Mouse (Mus musculus) CH12.LX (cell line): ENCODE measurements around the gene Olfr1402. TPM values are rescaled to one million over a fixed set of nuclear protein-coding genes. Genes with fewer than 3 reads are reported as not detected.

Experiments used
- DNase-seq: peaks from one replicate; pipeline ENCODE4 v3.0.0-alpha.2; 2013; ENCODE audit errors: extremely low read depth
- H3K27ac ChIP-seq: 2 replicates; pipeline ENCODE4 v1.5.1; 2012; ENCODE audit warnings: low read depth, mild to moderate bottlenecking, control low read depth, moderate library complexity; ENCODE audit not compliant: insufficient read depth
- H3K27me3 ChIP-seq: replicated peaks from 2 replicates; pipeline ENCODE3; 2012; ENCODE audit warnings: inconsistent platforms
- H3K36me3 ChIP-seq, 2 experiments: replicated peaks in 1 of 2; 2 replicates each; pipeline versions ENCODE3 to v1.6.1; 2012; ENCODE audit warnings: inconsistent platforms in 1 of 2, low read length in 1 of 2, mild to moderate bottlenecking in 1 of 2, mixed read lengths in 1 of 2, moderate library complexity in 1 of 2; ENCODE audit not compliant: control insufficient read depth in 1 of 2, insufficient read depth in 1 of 2
- H3K4me1 ChIP-seq, 2 experiments: 2 replicates each; pipeline ENCODE4 v1.6.1; 2012; ENCODE audit warnings: inconsistent platforms in 1 of 2, moderate library complexity in 1 of 2; ENCODE audit not compliant: insufficient read depth in 2 of 2, control insufficient read depth in 1 of 2
- H3K4me2 ChIP-seq: 2 replicates; pipeline ENCODE4 v1.6.1; 2012; ENCODE audit warnings: low read depth, mild to moderate bottlenecking, control low read depth; ENCODE audit not compliant: poor library complexity, insufficient read depth, severe bottlenecking
- H3K4me3 ChIP-seq, 3 experiments: fragments of 150-350 bp in 1 of 3; sonication (generic) in 1 of 3; replicated peaks in 1 of 3; 2 replicates each; pipeline versions ENCODE3 to v1.5.1; 2011 to 2012; ENCODE audit warnings: low read depth in 2 of 3, low read length in 2 of 3, mild to moderate bottlenecking in 2 of 3, moderate library complexity in 2 of 3, control low read depth in 1 of 3, improper control_type of control experiment in 1 of 3, inconsistent platforms in 1 of 3, mixed read lengths in 1 of 3; ENCODE audit not compliant: poor library complexity in 1 of 3
- H3K79me2 ChIP-seq: replicated peaks from 2 replicates; pipeline ENCODE4 v1.6.1; 2012; ENCODE audit warnings: mild to moderate bottlenecking, moderate library complexity; ENCODE audit not compliant: control insufficient read depth, poor library complexity, insufficient read depth, severe bottlenecking; ENCODE audit errors: extremely low read depth
- H3K9ac ChIP-seq: 2 replicates; pipeline ENCODE4 v1.6.1; 2012; ENCODE audit warnings: low read depth, mild to moderate bottlenecking, control low read depth, moderate library complexity; ENCODE audit not compliant: insufficient read depth
- H3K9me3 ChIP-seq: replicated peaks from 2 replicates; pipeline ENCODE3; 2012; ENCODE audit warnings: low read length, inconsistent platforms, mixed read lengths
- BHLHE40 ChIP-seq: IDR thresholded peaks from 2 replicates; pipeline ENCODE4 v1.6.1; 2011; ENCODE audit warnings: mild to moderate bottlenecking, low read depth, low read length, improper control_type of control experiment
- CHD1 ChIP-seq: IDR thresholded peaks from 2 replicates; pipeline ENCODE4 v1.6.1; 2012; ENCODE audit warnings: low read depth, low read length, improper control_type of control experiment, inconsistent platforms
- CHD2 ChIP-seq: IDR thresholded peaks from 2 replicates; pipeline ENCODE4 v1.6.1; 2011; ENCODE audit warnings: low read length, improper control_type of control experiment
- E2F4 ChIP-seq: IDR thresholded peaks from 2 replicates; pipeline ENCODE4 v1.6.1; 2011; ENCODE audit warnings: low read depth, low read length, improper control_type of control experiment; ENCODE audit not compliant: insufficient replicate concordance
- ELF1 ChIP-seq: IDR thresholded peaks from 2 replicates; pipeline ENCODE4 v1.6.1; 2014; ENCODE audit warnings: low read depth, mild to moderate bottlenecking, inconsistent platforms, low read length, improper control_type of control experiment
- ETS1 ChIP-seq: conservative IDR thresholded peaks from 2 replicates; pipeline ENCODE4 v1.6.1; 2012; ENCODE audit warnings: low read depth, mild to moderate bottlenecking, inconsistent platforms, low read length, improper control_type of control experiment, moderate library complexity
- GABPA ChIP-seq: IDR thresholded peaks from 2 replicates; pipeline ENCODE4 v1.6.1; 2012; ENCODE audit warnings: low read depth, low read length, improper control_type of control experiment, inconsistent platforms; ENCODE audit not compliant: insufficient replicate concordance
- HCFC1 ChIP-seq: IDR thresholded peaks from 2 replicates; pipeline ENCODE4 v1.6.1; 2012; ENCODE audit warnings: low read depth, mild to moderate bottlenecking, inconsistent platforms, low read length, improper control_type of control experiment
- JUN ChIP-seq: IDR thresholded peaks from 2 replicates; pipeline ENCODE4 v1.6.1; 2011; ENCODE audit warnings: low read depth, mild to moderate bottlenecking, low read length, improper control_type of control experiment, moderate library complexity; ENCODE audit not compliant: insufficient read depth
- JUND ChIP-seq: conservative IDR thresholded peaks from 2 replicates; pipeline ENCODE4 v1.6.1; 2011; ENCODE audit warnings: low read depth, low read length, improper control_type of control experiment
- MAFK ChIP-seq: IDR thresholded peaks from 2 replicates; pipeline ENCODE4 v1.6.1; 2011; ENCODE audit warnings: low read length, improper control_type of control experiment; ENCODE audit not compliant: insufficient replicate concordance
- MAZ ChIP-seq: IDR thresholded peaks from 2 replicates; pipeline ENCODE4 v1.6.1; 2012; ENCODE audit warnings: low read depth, mild to moderate bottlenecking, inconsistent platforms, low read length, improper control_type of control experiment, moderate library complexity
- MEF2A ChIP-seq: IDR thresholded peaks from 2 replicates; pipeline ENCODE4 v1.6.1; 2014; ENCODE audit warnings: low read depth, mild to moderate bottlenecking, inconsistent platforms, low read length, improper control_type of control experiment, borderline replicate concordance
- MYC ChIP-seq: IDR thresholded peaks from 2 replicates; pipeline ENCODE4 v1.6.1; 2011; ENCODE audit warnings: low read depth, mild to moderate bottlenecking, improper control_type of control experiment, low read length
- NELFE ChIP-seq: IDR thresholded peaks from 2 replicates; pipeline ENCODE4 v1.6.1; 2011; ENCODE audit warnings: low read depth, low read length, improper control_type of control experiment
- NRF1 ChIP-seq: IDR thresholded peaks from 2 replicates; pipeline ENCODE4 v1.6.1; 2014; ENCODE audit warnings: low read depth, mild to moderate bottlenecking, inconsistent platforms, low read length, improper control_type of control experiment, moderate library complexity
- PAX5 ChIP-seq: IDR thresholded peaks from 2 replicates; pipeline ENCODE4 v1.6.1; 2012; ENCODE audit warnings: low read length, inconsistent platforms, mixed read lengths
- POLR2A ChIP-seq: IDR thresholded peaks from 2 replicates; pipeline ENCODE4 v1.6.1; 2011; ENCODE audit warnings: low read depth, mild to moderate bottlenecking, improper control_type of control experiment, low read length
- POLR2AphosphoS2 ChIP-seq: IDR thresholded peaks from 2 replicates; pipeline ENCODE4 v1.6.1; 2011; ENCODE audit warnings: low read depth, low read length, improper control_type of control experiment
- RAD21 ChIP-seq: IDR thresholded peaks from 2 replicates; pipeline ENCODE4 v1.6.1; 2011; ENCODE audit warnings: low read depth, mild to moderate bottlenecking, low read length, improper control_type of control experiment, moderate library complexity
- SIN3A ChIP-seq: IDR thresholded peaks from 2 replicates; pipeline ENCODE4 v1.6.1; 2012; ENCODE audit warnings: low read length, improper control_type of control experiment, inconsistent platforms
- SMC3 ChIP-seq: IDR thresholded peaks from 2 replicates; pipeline ENCODE4 v1.6.1; 2011; ENCODE audit warnings: low read depth, low read length, improper control_type of control experiment
- TBP ChIP-seq: conservative IDR thresholded peaks from 2 replicates; pipeline ENCODE4 v1.6.1; 2011; ENCODE audit warnings: low read depth, low read length, improper control_type of control experiment
- TCF12 ChIP-seq: IDR thresholded peaks from 2 replicates; pipeline ENCODE4 v1.6.1; 2014; ENCODE audit warnings: low read depth, mild to moderate bottlenecking, inconsistent platforms, low read length, improper control_type of control experiment
- UBTF ChIP-seq: IDR thresholded peaks from 2 replicates; pipeline ENCODE4 v1.6.1; 2012; ENCODE audit warnings: low read depth, mild to moderate bottlenecking, inconsistent platforms, low read length, improper control_type of control experiment, moderate library complexity
- USF2 ChIP-seq: conservative IDR thresholded peaks from 2 replicates; pipeline ENCODE4 v1.6.1; 2011; ENCODE audit warnings: low read depth, low read length, improper control_type of control experiment
- ZC3H11A ChIP-seq: IDR thresholded peaks from 2 replicates; pipeline ENCODE4 v1.6.1; 2012; ENCODE audit warnings: low read depth, mild to moderate bottlenecking, inconsistent platforms, low read length, improper control_type of control experiment
- ZKSCAN1 ChIP-seq: IDR thresholded peaks from 2 replicates; pipeline ENCODE4 v1.6.1; 2012; ENCODE audit warnings: low read depth, inconsistent platforms, low read length, improper control_type of control experiment, borderline replicate concordance
- dilution Hi-C: fragments of 300-500 bp; cut with MboI; formaldehyde crosslinking; loops from 2 replicates; pipeline ENCODE4 v1.14.3; 2020; ENCODE audit warnings: low sequenced_read_pairs; ENCODE audit not compliant: extremely low pct_unique_long_range_greater_than_20kb, extremely low pct_ligation_motif_present
- in situ Hi-C: fragments of 300-500 bp; cut with MboI; formaldehyde crosslinking; loops from 3 replicates; pipeline ENCODE4 v1.14.3; 2019; ENCODE audit warnings: low sequenced_read_pairs, low pct_ligation_motif_present, low pct_unique_long_range_greater_than_20kb, mixed read lengths
- polyA plus RNA-seq: library from polyadenylated mRNA; unstranded; fragments of >175 nt; gene quantifications from 2 replicates; pipeline ENCODE4 v1.2.1, GENCODE M21; 2012; ENCODE audit warnings: low read depth; ENCODE audit not compliant: insufficient read length
- total RNA-seq, 2 experiments: library from RNA; depleted of rRNA; stranded (reverse); fragments of 300-350 nt in 1 of 2; fragments of >200 nt in 1 of 2; gene quantifications; 2 replicates each; pipeline ENCODE4 v1.2.3; 2012 to 2014

The Olfr1402 gene
- total and polyA plus RNA-seq, 3 experiments: not detected

GRCm38 (mm10) chr3:97363418-97364098 is 58.3 kb downstream of the Olfr1402 start:
- Histone ChIP-seq H3K79me2 (no peaks in the 10 kb centered on the region), H3K4me3 (no peak overlapping the region)

GRCm38 (mm10) chr3:97358448-97358847 is 63.4 kb downstream of the Olfr1402 start:
- Histone ChIP-seq H3K4me2 (no peak overlapping the region), H3K27me3 (no peaks in the 10 kb centered on the region), H3K9ac (no peak overlapping the region), H3K79me2 (no peaks in the 10 kb centered on the region), H3K36me3 (no peaks in the 10 kb centered on the region), H3K27ac (no peak overlapping the region), H3K4me1 (no peaks in the 10 kb centered on the region), H3K4me3 (no peak overlapping the region)
- TF ChIP-seq UBTF: no peak
- TF ChIP-seq MEF2A: no peak
- no peak for TF ChIP-seq MAZ
- TF ChIP-seq ETS1: no peak
- no peak for TF ChIP-seq JUND
- no peak for TF ChIP-seq POLR2AphosphoS2
- no peak for TF ChIP-seq MAFK
- no peak for TF ChIP-seq BHLHE40
- no peak for TF ChIP-seq RAD21
- no peak for TF ChIP-seq MYC
- no peak for TF ChIP-seq POLR2A
- TF ChIP-seq E2F4: no peak
- TF ChIP-seq CHD2: no peak
- no peak for TF ChIP-seq JUN
- TF ChIP-seq ELF1: no peak
- no peak for TF ChIP-seq SIN3A
- TF ChIP-seq, all 38 proteins: peak for 0
- no peaks in the 10 kb centered on the region for H3K9me3 ChIP-seq
- no peak for DNase-seq
- dilution Hi-C loops: no loop called here
- in situ Hi-C loops: no loop called here

More at GRCm38 (mm10) chr3:97363418-97364098, 58.3 kb downstream of the Olfr1402 start:
- Histone ChIP-seq H3K36me3 (no peaks in the 10 kb centered on the region), H3K4me2 (no peak overlapping the region), H3K27ac (no peak overlapping the region), H3K9ac (no peak overlapping the region), H3K4me1 (0 out of 4 replicates have a peak, but pooled peaks cover 0 to 3% of the 10 kb centered on the region in 2 experiments), H3K9me3 (no peaks in the 10 kb centered on the region), H3K27me3 (no peaks in the 10 kb centered on the region)
- dilution Hi-C loops: no loop called here
- no peak for DNase-seq
- TF ChIP-seq GABPA (no peak), NRF1 (no peak), PAX5 (no peak), UBTF (no peak), TBP (no peak), MAFK (no peak), TCF12 (no peak), HCFC1 (no peak), ZKSCAN1 (no peak), USF2 (no peak), POLR2A (no peak), ELF1 (no peak), RAD21 (no peak), ZC3H11A (no peak), CHD1 (no peak), SIN3A (no peak), JUN (no peak), BHLHE40 (no peak), SMC3 (no peak), NELFE (no peak)
- in situ Hi-C loops: no loop called here
